Mouse (Mus musculus) neural tube, embryonic 10.5 days (tissue): ENCODE results near the gene Myl6b.
A peak's percentile ranks its signal among the peaks of the same experiment; 100 is the strongest.

Experiments
- DNase-seq: peaks from one replicate; pipeline ENCODE4 v3.0.0-alpha.2; 2017; ENCODE audit warnings: low spot score; ENCODE audit errors: extremely low spot score

Gene Myl6b

DNA sequence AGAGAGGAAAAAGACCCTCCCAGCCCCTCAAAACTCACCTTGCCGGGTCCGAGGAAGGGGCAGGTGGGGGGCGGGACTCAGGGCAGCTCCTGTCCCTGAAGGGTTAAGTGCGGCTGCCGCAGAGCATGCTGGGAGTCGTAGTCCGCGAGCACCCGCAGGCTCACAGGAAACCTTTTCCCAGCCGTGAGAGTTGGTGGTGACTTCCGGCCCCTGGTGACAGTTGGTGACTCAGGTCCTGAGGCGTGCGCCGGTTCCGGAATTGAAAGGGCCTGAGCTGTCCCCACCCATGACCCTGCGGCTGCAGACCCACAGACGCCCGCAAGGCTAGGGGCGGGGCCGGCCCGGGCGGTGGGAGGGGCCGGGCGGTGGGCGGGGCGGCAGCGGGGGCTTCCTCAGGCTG, at the start of gene Myl6b:
TSS of gene Myl6b (minus strand) at position 96 of the 400 bp plus-strand sequence.
- DNase-seq = peak; percentile 95

DNA sequence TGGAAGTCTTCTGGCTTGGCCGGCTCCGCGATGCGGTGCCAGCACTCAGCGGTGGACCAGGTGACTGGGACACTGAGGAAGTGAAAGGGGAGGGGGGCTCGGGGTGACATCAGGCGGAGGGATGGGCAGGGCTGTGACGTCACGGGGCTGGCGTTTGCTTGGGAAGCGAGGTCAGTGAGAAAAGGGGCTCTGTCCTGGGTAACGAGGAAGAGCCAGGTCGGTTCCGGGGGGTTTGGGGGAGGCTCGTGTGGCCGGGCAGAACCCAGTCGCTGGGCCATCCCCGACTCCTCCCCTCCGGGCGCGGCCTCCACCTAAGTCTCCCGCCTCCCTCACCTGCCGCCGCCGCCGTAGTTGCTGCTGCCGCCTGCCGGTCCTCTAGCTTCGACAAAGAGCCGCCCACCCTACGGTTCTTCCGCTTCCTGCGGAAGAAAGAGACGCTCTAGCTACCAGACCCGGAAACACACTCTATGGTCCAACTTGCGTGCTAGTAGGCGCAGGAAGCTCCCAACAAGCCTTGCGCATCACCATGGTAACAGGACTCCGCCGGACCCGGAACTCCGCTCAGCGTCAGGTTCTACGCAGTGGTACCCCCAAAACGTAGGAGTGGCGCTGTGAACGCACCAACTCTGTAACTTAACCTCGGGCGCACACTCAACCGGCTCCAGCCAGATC, 49.0 kb upstream of the Myl6b start, which contains the start of gene Zc3h10:
TSS of gene Zc3h10 (minus strand) at position 414 of the 672 bp plus-strand sequence.
- DNase-seq = peak; percentile 94

DNA sequence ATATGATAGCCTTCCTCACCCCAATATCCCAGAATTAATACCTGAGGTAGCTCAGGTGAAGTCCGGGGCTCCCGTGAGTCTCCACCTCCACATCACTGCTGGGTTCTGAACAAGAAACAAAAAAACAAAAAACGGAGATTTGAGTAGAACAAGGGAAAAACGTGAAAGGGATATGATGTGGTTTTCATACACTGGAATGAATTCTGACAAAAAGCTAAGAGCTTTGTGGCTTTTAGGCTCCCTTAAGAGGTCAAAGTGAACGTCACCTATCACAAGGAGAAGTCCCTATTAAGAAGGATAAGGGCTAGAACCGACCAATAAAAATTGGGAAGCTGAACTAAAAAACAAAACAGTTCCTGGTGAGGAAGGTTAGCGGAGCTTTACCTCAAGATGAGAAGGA, 48.3 kb upstream of the Myl6b start:
- no peak for DNase-seq

DNA sequence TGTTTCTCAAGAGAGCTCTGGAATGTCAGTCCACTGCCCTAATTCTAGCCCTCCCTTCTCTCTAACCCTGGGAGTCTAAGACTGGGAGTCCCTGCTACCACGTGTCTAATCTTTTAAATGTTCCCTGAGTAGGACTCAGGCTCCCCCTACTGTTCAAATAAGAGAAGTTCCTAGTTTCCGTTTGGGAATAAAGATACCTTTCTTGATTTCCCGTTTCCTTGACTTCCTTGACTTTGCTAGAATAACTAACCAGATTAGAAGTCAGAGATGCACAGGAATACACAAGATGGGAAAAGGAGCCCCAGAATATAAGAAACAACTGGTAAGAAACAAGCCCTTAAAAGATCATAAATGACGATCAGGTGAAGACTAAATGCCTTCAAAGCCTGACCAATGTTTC, 47.9 kb upstream of the Myl6b start:
- no peak for DNase-seq

DNA sequence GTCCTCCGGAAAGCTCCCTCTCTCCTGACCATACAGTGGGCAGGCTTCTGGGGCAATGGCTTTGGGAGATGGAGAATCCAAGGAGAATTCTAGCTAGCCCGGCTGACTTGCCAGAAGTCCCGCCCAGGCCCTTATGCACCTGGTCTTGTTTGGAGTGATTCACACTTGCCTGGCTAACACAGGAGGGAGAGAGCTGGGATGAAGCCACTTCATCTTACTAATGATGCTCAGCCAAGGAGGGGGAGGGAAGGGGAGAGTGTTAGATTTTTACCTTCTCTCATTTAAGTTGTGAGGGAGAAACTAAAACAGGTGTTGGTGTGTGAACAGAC, 47.0 kb upstream of the Myl6b start:
- DNase-seq = no peak

DNA sequence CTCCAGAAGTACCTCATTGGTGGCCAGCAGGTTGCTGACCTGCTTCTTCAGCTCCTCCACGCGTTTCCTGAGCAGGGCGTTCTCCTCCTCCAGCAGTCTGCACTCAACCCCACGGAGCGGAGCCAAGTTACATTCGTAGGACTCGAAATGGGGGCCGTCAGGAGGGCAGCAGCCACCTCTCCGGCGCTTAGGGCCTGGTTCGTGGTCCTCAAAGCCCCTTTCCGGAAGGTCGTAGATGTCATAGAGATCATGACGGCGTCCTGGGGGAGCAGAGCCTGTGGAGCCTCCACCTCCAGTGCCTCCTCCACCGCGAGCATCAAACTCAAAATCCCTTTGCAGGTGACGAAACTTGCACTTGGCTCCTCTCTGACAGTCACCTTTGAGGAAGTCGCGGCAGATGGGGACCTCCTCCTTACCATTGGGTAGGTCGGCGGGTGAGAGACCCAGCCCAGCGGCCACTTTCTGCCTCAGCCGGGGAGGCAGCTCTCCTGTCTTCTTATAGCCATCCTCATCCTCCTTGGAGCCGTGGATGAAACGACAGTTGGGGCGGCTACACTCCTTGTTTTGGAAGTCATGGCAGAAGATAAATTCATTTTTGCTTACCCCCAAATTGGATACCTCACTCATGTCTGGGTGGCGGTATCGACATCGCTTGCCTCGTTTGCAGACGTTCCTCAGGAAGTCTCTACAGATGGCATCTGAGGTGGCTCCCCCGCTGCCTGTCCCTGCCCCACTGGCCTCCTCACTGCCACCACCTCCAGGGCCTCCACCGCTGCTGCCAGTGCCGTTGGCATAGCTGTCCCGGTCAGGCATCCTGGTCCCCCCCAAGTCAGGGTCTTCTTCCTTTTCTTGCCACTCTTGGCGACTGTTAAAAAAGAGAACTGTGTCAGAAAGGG, 46.4 kb upstream of the Myl6b start:
- DNase-seq = no peak

DNA sequence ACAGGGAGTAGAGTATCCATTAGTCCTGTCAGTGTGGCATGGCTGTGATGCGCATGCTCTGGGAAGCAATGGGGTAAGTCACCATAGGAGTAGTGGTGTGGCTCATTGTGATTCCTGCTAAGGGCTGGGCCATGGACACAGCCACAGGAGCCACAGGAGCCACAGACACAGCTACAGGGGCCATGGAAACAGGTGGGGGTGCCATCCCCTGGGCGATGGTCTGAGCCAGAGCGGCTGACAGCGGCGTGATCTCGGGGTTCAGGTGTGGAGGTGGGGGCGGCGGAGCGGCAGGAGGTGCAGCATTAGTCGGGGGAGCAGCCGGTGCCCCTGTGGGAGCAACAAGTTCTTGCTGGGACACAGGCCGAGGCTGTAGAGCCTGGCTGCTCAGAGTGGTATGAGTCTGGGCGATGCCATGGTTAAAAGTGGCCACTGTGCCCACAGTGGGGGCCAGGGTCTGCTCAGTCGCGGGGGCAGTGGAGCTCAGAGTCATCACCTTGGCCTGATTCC, 45.7 kb upstream of the Myl6b start:
- no peak for DNase-seq

DNA sequence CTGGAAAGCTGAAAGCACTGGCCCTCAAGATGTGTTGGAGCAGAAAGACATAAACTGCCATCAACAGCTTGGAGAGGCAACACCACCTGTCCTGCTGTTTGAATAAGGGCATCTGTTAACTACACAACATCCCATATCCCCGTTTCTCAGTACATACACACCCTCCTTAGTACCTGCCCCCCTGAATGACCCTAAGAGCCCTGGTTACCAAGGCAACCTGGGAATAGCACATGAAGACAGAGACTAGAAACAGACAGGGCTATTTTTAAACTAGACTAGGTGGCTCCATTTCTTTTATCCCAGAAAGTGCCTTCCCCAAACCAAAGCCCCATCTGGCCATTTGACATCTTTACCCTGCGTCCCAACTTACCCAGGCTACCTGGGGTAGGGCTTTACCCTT, 44.6 kb upstream of the Myl6b start:
- no peak for DNase-seq

DNA sequence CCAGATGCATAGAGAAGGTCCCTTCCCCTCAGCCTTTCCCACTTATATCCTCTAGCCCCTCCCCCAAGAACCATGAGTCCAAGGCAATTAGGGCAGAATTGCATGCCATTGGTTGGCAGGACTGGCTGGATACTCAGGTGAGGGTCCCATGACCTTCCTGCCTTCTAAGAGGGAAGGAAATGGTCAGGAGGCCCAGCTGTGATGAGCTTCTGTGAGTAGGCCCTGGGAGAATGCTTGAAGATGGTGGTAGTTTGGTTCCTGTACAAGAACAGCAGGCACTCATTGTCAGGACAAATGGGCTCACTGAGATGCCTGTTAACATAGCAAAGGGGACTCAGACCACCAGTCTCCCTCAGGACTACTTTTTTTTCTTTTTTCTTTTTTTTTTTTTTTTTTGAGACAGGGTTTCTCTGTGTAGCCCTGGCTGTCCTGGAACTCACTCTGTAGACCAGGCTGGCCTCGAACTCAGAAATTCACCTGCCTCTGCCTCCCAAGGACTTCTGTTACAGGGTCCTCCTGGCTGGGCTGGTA, 39.9 kb upstream of the Myl6b start:
- DNase-seq = no peak

DNA sequence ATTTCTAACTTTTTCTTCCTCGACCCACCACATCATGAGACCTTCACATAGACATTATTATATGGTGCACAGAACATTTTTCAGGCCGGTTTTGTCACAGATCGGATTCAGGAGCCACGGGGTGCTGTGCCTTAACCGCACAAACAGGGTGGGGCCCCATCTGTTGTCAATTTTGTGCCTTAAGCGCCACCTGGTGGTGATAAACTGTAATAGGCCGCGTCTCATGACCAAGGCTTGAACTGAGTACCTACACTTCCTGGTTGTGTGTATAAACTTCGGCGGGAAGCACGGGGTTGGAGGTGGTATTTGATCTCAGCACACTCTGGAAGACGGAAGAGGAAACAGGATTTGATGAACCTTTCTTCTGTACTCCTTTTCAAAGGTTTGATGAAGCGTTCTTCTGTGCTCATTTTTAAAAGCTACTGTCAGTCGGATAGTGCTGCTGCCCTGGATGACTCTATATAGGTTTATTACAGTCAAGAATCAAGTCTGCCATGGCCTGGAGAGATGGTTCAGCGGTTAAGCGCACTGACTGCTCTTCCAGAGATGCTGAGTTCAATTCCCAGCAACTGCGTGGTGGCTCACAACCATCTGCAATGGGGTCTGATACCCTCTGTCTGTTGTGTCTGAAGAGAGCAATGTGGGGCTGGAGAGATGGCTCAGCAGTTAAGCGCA, 37.9 kb upstream of the Myl6b start:
- DNase-seq = peak; percentile 89

DNA sequence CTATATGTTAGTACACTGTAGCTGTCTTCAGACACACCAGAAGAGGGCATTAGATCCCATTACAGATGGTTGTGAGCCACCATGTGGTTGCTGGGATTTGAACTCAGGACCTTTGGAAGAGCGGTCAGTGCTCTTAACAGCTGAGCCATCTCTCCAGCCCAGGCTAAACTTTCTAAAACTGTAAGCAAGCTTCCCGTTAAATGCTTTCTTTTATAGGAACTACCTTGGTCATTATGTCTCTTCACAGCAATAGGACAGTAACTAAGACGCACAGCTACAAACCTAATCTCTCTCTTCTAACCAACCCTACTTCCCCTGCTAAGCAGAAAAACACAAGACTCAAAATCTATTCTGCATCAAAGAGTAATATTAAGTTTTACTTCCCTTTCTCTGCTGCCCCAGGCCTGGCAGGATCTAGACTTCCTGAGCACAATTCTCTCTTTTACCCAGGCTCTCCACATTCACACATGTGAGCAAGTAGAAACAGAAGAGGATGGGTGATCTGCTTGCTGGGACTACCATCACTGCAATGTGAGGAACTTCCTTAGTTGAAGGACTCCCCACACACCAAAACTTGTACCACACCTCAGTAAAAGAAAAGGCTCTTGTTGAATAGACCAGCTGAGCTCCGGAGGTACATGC, 37.3 kb upstream of the Myl6b start:
- DNase-seq = no peak

DNA sequence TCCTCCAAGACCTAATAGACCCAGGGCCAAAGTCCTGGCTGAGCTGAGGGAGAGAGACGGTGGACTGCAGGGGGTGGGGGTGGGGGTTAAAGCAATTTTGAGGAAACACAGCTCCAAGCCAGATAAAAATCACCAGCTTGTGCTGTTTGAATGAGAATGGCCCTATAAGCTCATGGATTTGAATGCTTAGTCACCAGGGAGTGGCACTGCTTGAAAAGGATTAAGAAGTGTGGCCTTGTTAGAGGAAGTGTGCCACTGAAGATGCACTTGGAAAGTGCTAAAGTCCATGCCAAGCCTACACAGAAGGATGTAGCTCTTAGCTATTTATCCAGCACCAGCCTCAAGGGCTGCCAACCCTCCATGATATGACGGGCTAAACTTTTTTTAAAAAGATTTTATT, 36.7 kb upstream of the Myl6b start:
- DNase-seq = no peak

DNA sequence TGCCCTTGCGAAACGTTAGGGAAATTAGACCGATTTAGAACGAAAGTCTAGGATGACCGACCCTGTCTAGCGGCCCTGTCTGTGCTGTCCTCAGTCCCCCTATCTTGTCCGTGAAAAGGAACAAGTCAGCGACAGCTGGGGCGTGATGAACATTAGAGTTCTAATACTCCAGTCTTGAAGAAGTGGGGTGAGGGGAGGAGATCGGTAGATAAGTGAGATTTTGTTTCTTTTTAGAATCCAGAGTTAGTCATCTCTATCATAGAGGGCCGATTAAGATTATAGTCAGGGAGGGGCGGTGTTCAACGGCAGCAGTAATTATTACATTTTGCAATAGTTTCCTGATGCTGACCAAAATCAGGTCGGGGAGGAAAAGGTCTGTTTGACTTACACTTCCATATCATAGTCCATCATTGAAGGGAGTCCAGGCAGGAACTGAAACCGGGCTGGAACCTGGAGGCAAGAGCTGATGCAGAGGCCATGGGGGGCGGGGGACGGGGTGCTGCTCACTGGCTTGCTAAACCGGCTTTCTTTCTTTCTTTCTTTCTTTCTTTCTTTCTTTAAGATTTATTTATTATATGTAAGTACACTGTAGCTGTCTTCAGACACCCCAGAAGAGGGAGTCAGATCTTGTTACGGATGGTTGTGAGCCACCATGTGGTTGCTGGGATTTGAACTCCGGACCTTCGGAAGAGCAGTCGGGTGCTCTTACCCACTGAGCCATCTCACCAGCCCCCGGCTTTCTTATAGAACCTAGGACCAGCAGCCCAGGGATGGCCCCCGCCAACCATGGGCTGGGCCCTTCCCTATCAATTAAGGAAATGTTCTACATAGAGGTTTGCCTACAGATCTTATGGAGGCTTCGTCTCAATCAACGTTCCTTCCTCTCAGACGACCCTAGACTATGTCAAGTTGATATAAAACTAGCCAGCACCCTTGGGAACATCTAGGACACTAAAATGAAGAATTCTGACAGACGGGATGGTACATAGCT, 28.2 kb upstream of the Myl6b start:
- no peak for DNase-seq

DNA sequence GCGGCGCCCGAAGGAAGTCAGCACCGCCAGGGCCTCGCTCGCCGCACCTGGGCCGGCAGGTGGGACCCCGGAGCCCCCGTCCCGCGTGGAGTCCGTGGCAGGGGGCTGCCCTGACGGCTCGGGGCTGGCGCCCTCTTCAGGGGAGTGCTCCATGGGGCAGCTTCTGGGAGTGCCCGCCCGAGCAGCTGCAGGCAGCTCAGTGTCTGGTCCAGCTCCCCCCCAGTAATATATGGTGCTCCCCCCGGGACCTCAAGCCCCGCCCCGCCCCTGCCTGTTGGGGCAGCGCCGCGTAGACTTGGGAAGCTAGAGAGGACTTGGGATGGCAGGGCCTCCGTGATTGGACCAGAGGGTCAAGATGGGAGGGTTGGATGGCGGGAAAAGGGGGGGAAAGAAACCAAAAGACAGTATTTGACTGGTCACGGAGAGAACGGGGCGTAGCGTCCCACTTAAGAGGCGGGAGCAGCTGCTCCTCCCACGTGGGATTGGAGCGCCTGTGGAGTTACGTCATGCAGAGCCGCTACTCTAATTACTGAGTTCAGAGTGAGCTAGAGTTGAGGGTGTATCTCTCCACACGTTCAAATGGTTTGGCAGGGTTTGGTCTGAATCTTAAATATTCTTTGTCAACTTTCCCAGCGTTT, 27.3 kb upstream of the Myl6b start, which contains the start of gene Esyt1:
TSS of gene Esyt1 (minus strand) at position 201 of the 638 bp plus-strand sequence.
- peak; percentile 92 for DNase-seq

DNA sequence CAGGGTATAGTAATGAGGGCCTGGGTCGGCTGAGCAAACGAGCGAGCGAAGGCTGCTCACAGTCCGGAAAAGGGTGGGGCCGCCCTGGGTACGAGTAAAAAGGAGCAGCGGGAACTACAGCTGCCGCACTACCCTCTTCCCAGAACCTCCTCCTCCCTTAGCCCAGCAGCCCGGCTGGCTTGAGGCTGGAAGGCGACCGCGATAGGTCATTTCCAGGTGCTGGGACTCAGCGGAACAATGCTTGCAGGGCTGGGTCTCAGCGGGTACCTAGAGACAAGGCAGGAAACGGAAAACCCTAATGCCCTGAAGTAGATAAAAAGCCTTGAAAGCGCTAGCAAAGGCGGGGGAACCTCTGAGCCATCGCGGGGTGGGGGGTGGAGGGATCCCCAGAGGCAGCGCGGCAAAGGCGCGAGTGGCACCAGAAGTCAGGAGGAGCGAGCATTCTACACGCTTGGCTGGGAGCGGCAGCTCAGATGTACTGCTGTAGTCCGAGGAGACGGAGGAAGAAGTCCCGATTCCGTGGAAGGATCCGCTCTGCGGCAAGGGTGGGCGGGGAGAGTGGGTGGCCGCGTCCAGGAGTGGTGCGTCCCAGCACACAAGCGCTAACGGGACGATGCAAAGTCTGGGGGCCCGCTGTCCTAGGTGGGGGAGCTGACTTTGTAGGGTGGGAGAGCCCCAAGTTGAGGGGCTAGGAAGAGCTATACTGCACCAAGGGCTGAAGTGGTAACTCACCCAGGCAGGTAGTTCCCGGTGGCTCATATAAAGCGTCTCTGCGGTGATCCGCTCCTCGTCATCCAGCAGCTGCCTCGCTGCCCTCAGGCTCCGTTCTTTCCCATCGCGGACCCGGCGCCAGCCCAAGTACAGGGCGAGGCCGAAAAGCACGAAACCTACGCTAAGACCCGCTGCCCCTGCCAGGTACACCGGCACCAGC, 26.5 kb upstream of the Myl6b start:
- DNase-seq = peak; percentile 73

DNA sequence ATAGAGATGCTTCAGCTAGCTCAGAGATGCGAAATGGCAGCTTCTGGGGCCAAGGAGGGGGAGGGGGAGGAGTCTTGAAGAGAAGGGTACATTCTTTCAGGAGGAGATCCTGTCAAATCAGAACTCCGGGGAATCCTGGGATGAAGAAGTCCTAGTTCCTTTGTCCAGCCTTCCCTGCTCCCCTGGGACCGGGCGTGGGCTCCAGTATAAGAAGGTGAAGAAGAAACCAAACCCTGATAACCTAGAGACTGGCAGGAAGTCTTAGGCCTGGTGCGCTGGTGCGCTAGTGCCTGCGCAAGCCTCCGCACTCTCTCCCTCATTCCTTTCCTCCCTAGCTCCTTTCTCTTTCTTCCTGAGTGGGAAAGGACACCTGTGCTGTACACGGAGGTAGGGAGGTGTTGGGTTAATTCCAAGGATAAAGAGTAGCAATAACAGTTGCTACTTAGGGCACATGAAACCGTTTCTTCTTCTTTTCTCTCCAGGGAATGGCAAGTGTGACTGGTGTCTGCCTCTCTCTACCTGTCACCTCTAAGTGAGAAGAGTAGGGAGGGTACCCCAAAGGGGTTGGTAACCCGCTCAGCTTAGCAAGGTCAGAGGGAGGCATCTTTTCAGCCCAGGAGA, 25.7 kb upstream of the Myl6b start:
- DNase-seq = peak; percentile 30

DNA sequence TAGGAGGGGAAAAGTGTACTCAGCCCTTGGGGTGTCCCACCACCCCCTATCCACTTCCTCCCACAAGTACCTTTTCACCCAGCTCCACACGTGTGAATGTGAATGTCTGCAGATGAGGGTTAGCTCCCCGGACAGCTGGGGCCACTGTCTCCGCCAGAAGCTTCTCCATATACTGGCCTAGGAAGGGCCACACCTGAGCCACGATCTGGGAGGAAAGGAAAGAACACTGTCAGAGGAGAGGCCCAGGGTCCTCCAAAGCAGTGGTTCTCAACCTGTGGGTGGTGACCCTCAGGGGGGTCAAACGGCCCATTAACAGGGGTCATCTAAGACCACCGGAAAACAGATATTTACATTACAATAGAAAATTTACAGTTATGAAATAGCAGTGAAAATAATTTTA, 23.9 kb upstream of the Myl6b start:
- no peak for DNase-seq

DNA sequence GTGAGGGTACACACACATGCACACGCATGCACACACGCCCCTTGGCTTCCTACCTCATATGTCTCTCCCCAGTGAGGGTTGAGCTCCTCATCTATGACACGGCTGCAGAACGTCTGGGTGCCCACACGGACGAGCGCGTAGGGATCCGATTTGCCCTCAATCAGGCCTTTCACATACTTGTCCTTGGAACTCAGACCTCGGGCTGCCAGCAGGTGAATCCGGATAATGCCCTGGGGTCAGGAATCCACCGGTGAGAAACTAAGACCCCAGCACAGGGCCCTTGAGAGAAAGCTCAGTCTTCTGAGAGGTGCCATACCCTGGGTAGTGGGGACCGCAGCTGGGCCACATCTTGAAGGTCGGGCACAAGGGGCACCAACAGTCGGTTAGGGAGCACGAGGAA, 22.1 kb upstream of the Myl6b start:
- DNase-seq = no peak
